Mouse (Mus musculus): ENCODE data around the gene Arid1b.

- TF ChIP-seq TAL1 (IDR thresholded peaks at IDR 0.05; ENCODE audit: low read length) (no peak), GATA1 (IDR thresholded peaks at IDR 0.05; ENCODE audit: low read length) (no peak)
Observed at GRCm38 (mm10) chr17:5326689-5327088, 332.6 kb downstream of the Arid1b start.
